Mouse (Mus musculus) frontal cortex, postnatal 14 days (tissue): Measurements from ENCODE around the gene Higd1c.
A peak's percentile ranks its signal among the peaks of the same experiment; 100 is the strongest.
"Not testable (repeated sequence)": the region's sequence is repeated elsewhere in the genome, so short reads cannot be mapped to it uniquely, and the experiment has no call there.

Experiments
- DNase-seq, 2 experiments: peaks; one replicate each; pipeline ENCODE4 v3.0.0; 2022; ENCODE audit warnings: low spot score in 2 of 2

Higd1c gene

DNA sequence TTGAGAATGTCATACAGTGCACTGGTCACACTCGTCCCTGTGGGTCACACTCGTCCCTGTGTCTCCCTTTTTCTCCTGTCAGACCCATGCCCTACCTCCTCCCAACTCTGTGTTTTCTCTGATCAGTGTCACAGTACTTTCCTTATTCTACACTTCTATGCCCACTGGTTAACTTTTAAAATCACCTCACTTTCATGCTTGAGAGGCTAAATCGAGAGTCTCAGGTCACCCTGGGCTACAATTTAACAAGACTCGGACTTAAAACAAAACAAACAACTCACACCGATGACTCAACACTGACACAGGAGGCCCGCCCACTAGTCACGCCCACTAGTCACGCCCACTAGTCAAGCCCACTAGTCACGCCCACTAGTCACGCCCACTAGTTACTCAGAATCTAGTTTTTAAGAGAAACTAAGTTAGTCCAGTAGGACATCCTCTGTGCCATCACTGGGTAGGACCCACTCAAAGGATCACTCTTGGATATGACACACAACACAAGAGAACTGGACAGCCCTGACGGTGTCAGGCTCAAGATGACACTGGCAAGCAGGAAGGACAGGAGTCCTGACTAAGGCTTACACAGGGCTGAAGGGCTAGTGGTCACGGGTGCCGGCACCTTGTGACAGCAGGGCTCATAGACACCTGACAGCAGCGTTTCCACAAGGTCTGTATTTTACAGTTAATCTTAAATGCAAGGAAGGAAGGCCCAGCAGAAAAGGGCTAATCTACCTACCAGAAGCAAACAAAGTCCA is 46.8 kb downstream of the Higd1c start:
- DNase-seq = no peak

DNA sequence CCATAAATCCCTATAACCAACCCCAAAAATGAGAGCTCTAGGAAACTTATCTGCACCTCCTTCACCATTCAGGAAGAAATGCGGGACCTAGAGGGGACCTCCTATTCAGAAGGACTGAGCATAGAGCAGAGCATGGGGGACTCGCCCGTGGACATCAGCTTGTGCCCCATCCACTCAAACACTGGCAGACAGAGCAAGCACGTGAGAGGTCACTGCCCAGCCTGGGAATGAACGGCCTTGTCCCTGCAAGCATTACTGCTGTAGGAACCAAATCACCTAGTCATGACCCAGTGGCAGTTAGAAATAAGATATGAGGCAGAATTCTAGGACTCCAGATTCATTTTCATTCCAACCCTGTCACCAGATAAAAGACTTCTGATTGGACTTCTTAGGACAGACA is 47.4 kb downstream of the Higd1c start:
- DNase-seq = no peak

DNA sequence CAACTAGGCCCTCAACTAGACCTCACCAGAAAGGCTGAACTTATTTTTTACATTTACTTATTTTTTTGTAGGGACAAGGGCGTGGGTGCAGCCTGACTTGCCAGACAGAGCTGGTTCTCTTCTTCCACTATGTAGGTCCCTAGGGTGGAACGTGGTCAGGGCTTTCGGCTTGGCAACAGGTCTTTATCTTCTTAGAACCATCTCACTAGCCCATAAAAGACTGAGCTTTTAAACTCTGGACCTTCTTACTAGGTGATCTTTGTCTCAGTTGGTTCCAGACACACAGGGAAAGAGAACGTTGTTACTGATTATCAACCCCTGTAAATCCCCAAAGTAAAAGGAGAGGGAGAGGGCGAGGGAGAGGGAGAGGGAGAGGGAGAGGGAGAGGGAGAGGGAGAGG is 49.0 kb downstream of the Higd1c start:
- no peak for DNase-seq

DNA sequence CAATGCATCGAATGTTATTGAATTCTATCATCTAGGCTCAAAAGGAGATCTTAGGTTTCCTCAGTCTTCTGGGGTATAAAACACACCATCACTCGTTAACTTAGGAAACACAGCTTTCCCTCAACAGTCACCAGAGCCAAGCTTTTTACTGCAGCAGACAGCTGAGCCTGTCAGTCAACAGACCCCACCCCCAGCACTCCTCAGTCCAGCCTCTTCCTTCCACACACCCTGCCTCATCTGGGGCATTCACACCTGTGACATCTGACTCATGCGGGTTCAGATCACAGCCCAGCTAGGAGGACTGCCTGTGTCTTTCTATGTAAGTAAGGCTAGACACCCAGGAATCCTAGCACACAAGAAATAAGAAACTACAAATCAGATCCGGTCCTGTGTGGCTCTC is 49.7 kb downstream of the Higd1c start:
- no peak for DNase-seq

DNA sequence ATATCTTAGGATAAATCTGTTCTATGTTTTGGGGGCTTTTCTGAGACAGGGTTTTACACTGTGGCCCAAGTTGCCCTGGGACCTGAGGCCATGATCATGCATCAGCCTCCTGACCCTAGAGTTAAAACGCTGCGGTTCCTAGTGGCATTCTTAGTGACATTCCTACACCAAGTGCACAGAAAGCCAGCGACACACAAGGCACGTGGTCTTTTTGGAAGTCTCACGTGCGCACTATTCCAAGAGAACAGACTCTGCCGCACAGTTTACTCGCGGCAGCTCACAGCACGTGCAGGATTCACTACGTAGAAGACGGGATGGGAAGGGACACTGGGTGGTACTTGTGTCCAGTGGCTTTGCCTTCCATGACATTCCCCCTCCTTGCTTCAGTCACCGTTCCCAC is 50.6 kb downstream of the Higd1c start:
- no peak for DNase-seq

DNA sequence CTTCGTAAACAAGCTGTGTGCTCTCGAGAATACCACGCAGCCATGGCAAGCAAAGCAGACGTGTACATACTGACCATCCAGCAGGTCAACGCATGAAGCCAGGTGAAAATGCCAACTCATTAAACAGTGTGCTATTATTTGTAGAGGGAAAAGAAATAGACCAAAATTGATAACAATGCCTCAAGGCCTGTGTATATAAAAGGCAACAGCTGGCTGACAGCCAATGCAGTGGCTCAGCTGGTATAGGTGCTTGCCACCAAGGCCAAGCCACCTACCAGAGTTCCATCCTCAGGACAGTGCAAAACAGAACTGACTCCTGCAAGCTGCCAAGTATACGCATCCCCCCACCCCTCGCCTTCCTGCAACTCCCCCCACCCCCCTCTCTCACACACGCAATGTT is 51.3 kb downstream of the Higd1c start:
- no peak for DNase-seq

DNA sequence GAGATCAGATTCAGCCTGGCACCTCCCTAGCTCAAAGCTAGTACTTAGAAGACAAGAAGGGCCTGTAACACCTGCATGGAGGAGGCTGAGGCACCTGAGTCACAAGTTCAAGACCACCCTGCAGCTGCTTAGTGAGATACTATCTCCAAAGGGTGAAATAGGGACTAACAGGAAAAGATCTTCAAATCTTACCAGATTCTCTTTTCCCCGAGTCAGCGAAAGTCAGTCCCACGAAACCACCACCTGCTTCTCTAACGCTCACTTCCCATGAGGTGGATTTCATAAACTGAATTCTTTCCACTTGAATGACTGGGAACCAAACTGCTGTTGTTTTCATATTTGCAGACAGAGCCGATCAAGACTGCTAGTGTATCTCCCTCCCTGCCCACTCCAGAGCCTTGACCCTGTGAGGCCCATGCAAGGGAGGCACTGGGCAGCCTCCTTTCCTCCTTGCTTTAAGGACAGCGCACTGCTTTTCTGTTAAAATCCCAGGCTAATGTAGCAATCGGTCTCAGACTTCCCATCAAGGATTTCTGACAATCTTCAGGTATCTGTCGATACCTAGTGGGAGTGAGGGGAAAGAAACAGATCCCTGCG is 53.6 kb downstream of the Higd1c start:
- no peak for DNase-seq

DNA sequence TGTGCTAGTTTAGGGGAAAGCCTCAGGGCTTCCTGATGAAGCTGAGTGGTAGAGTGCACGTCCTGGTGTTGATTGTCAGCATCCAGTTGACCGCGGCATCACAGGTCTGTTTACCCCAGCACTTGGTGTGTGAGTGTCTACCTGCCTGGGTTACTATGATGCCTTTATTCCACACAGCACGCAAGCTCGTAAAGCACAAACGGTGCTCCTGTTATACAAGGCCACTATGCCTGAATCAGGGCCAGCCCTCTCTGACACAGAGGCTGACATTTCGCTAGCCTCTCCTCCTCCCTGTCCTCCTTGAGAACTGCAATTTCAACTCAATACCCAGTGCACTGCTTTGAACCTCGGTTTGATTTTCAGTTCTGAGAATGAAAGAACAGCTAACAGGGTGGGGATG is 55.0 kb downstream of the Higd1c start:
- DNase-seq = no peak

DNA sequence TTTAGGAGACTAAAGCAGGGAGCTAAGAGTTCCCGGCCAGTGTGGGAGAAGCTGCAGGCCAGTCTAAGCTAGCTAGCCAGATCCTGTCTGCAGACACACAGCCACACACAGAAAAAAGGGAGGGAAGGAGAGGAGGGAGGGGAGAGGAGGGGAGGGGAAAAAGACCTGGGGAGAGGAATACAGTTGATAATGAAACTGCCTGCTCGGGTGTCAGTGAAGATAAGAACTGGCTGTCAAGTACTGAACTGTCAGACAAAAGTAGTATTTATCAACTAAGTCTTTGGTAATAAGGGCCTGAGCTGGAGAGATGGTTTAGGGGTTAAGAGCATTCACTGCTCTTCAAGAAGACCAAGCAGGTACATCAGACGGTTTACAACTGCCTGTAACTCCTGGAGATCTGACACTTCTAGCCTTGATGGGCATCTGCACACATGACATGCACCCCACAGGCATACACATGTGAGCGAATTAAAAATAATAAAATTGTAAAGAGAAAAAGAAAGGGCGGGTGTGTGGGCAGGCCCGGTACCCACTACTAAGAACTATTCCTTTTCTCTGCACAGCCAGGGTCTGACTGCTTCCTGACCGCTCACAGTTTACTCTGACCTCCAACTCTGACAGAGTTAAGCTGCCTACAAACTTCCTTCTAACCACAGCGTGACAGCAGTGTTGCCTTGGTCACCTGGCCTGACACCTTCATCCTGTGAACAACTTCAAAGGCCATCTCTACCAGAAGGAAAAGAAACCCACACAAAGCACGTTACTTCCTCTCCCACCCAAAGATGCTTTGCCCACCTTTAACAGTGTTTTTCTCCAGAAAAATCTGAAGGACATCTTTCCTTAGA is 55.8 kb downstream of the Higd1c start:
- no peak for DNase-seq

DNA sequence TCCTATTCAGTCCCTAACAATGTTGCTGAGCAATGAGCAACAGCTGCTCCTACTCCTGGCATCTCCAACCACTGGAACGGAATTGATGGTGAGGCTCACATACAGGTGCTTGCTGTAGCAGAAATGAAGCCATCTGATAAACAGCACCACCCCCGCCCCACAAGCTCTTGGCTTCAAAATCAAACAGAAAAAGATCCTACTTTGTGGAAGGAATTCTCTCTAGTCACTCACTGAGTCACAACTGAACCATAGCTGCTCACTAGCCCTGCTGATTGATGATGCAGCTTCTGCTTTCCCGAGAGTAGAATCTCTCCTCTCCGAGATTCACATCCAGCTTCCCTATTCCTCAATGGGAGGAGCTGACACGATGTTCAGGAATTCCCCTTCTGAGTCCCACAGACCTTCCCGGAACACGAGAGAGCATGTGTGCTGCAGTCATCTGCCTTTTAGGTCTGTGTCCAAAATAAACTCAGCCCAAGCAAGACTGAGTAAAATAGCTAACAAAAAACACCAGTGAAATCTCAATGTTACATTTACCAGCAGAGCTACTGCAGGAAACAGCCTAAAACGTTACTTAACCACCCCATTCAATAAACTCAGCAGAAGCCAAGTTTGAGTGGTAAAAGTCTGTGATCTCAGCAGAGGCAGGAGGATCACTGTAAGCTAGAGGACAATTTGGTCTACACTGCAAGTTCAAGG is 56.9 kb downstream of the Higd1c start:
- no peak for DNase-seq

DNA sequence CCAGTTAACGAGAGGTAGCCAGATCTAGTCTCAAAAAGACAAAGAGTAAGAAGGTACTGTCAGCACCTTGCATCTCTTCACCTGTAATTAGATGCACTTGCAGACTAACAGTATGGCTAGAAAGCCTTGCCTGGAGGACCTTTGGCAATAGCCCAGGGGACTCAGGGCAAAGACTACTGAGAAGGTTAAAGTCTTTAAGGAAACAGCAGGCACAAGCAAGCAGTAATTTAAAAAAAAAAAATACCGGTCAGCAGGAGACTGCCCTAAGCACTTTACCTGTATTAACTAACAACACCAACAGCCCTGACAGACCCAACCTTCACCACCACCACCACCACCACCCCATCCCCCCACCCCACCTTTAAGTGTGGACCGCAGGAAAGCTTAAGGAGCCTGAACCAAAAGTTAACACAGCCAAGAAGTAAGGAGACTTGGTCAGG is 57.4 kb downstream of the Higd1c start, which contains the start of gene Gm5475:
Gm5475 (plus strand) TSS at position 390 of the 440 bp plus-strand sequence.
- DNase-seq = not testable (repeated sequence)

DNA sequence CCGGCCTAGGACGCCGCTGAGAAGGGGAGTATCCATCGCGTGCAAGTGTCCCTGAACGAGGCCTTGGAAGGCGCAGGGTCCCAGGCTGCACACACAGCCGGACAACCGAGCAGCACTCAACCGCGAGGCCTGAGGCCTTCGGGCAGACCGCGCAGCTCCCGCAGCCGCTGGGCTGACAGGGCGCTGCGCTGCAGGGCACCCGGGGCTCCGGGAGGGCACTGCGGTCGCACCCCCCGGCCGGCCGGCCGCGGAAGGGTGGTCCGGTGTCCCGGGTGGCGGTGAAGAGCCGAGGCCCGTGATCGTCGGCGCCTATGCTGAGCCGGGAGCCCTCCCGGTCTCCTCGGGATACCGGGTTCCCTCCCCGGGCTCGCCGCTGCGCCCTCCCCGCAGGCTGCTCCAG is 58.1 kb downstream of the Higd1c start:
- peak in 1 of 2 experiments; percentile 21 for DNase-seq

DNA sequence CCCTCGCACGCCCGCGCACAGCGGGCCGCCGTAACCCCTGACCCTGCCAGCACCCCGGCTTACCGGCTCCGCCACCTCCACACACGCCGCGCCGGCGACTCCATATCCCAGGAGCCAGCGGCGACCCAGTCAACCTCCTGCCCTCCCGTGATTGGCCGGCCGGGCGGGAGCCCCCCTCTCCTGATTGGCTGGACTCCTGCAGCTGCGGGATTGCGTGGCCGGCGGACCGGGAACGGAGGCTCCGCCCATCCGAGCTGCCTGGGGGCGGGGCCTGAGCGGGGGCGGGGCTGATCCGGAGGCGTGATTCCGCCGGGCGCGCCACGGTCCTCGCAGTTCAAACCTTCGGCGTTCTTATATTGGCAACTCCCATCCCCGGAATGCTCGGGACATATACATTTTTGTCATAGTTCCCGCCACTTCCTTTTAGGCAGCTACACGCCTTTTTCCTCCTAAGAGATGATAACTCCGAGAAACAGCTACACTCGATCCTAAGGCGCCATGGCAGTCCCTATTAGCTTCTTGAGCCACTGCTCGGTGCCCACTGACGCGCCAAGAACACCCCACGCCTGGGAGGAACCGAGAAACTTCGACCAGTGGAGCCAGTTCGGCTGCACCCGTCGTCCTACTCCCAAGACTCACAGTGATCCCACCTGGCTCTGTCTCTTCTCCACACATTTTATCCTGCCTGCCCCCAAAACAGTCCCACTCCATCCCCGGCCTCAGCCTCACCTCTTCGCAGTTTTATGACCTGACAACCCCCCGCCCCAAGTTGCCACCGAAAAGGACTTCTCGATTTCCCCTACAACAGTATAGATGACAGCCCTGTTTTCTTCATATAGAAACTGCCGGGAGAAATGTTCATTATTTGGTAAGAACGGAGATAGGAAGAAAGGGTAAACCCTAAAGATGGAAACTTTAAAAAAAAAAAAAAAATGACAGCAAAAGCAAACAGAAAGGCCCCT is 58.8 kb downstream of the Higd1c start:
- peak; percentile 93 to 95 for DNase-seq

DNA sequence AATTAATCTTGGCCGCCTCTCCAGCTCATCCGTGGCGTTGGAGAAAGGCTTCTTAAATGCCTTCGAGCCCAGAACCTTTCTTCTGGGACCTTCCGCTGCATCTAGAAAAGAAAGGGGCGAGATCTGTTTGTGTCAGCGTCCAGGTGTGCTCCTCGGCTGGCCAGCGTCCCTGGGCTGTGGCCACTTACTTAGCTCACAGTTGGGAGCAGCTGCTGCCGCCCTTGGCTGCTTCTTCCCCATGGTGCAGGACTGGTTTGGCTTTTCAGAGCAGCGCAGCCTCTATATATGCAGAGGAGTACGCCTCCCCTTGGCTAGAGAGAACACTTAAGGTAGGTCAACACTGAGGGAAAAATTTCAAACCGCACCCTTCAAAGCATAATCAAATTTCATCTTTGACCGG is 59.6 kb downstream of the Higd1c start:
- DNase-seq = no peak

DNA sequence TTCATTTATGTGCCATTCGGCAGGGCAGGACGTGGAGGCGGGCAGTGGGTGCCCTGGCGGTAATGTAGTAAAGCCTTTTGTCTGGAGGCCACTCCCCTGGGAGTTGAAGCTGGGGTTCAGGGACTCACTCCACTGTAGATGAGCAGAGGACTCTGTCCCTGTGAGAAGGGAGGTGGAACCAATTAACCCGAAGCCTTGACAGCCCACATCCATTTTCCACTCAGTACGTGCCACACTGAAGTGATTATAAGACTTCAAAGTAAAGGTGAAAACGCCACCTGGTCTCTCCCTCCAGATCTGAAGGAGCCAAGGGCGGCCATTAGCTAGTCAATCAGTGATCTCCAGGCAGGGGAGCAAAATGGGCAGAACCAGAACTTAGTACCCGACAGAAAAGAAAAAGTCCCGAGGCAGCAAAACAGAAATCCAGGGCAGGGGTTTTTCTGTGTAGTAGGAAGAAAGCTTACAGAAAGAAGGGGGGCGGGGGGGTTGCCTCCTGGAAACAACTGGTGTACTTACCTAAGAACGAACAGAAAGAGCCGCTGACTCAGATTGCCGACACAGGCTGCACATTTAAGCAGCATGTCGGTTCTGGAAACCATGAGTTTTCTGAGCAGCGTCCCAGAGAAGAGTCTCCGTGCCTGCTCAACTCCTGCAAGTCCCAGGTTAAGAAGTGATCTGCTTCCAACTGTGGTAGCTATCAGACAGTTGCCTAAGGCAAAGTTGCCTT is 60.2 kb downstream of the Higd1c start, which contains the start of gene Slc11a2:
Slc11a2 (minus strand) TSS at position 677 of the 727 bp plus-strand sequence.
- no peak for DNase-seq

DNA sequence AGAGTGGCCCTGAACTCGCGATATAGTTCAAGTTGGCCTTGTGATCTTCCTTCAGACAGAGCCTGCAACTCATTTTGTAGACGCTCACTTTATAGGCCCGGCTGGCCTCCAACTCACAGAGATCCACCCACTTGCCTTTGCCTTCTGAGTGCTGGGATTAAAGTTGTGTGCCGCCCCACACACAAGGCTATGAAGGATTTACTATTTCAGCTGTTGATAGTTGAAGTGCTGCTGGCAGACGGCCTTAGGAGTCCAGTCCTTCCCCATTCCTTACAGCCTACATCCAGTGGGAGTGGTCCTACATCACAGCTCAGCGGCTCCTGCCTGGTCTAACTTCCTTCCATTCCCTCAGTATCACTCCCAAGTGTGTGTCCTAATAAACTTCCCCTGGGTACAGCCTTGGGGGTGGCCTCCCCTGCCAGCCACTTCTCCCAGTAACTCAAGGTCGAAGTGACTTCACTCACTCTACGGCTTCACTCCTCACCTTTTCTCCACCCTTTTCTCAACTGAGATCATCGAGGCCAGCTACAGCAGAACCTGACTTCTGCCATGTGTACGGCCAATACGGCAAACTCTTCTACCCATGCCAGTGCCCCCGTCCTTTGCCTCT is 64.1 kb downstream of the Higd1c start:
- DNase-seq = no peak

DNA sequence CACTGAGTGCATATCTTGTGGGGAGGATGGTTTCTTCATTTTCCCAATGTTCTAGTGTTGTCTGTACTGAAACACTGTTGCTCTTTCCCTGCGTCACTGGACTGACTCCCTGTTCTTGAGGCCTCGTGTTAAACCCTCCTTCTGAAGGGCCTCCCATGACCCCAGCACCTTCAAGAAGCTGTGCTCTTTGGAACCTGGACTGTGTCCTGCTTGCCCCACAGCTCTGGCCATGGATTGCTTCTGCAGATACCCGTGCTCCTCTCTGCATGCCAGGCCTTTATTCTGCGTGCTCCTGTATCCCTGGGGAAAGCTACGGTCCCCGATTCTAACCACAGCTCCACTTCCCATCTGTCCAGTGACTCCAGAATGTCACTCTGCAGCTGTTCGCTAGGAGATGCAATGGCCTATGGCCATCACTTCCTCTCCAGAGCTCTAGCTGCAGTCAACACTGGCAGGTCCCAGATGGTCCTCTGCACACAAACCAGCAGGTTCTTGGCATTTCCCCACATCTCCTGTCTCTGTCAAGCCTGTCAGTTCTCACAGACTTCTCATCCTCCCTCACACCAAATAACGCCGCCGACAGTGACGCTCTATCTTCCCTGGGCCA is 65.7 kb downstream of the Higd1c start:
- no peak for DNase-seq

DNA sequence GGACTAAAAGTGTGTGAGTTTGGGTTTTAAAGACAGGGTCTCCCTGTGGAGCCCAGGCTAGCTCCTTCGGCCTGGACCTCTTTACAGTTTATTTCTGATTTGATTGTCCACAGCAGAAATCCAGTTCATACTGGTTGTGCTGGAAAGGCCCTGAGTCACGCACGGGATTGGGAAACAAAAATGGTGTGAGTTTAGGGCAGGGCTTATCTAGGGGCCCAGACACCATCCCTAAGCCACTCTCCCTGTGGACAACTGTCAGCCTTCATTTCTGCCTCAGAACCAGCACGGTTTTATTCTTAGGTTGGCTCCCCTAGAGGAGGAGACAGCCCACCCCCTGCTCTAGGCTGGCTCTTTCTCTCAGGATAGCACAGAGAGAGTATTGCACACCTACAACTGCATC is 68.9 kb downstream of the Higd1c start:
- DNase-seq = no peak
